Comparison of ENCODE assay signal across 8 mouse cellular contexts in the genomic region with DNA sequence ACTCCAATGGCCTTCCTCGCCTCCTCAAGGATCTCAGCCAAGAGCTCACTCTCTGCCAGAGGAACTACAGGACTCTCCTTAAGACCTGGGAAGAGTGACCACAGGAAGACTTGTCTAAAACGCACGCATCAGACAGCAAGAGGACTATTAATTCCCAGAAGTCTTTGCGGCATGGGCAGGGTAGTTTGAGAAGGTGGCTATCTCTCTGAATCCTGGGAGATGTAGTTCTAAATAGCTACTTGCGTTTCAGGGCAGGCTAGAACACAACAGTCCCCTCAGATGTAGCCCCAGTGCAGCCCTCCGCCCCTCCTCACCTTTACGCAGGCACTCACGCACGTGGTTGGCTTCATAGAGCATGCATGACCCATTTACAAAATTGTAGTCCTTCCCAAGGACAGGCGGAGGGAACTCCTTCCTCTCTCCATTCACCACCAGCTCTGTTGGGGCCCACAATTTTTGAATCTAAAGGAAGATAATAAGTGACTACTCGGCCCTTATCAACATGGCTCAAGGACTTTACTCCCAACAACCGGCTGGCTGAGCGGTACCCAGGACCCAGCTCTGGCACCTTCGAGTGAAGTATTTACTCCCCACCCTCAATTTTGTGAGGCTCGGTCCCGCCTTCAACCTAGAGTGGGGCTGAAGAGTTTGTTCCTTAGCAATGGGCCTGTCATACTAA. TPM values are rescaled to one million over a fixed set of nuclear protein-coding genes. Genes with fewer than 3 reads are reported as not detected.
DNase-seq lines count a peak whose midpoint lies in the region; ATAC-seq lines count a peak whose summit lies in the region.

No protein-coding gene starts in this region.

- no peaks in the 10 kb centered on the region for H3K9me3 ChIP-seq in intestine, embryonic 16.5 days (ENCODE audit: control insufficient read depth, low read length)
- no peaks in the 10 kb centered on the region for H3K9me3 ChIP-seq in lung, embryonic 16.5 days (ENCODE audit: control insufficient read depth, low read length)

- peak overlapping the region; percentile 76 for H3K27ac ChIP-seq in intestine, embryonic 16.5 days (ENCODE audit: low read length)
- H3K27ac ChIP-seq in lung, embryonic 16.5 days (ENCODE audit: low read length) = no peak overlapping the region

- peak; percentile 91 for DNase-seq in heart, adult 11 months
- no peak for DNase-seq in heart, adult 9 months (ENCODE audit: low spot score in 2 of 2)
- peak; percentile 83 for DNase-seq in R1 (ENCODE audit: low read depth, low spot score)
- no peak for DNase-seq in c-Kit-positive CD71-positive TER-119-positive erythroid progenitor cells, embryonic 14.5 days (ENCODE audit: low spot score)
- no peak for DNase-seq in right cerebral cortex, postnatal 25 days

- no peaks in the 10 kb centered on the region for H3K4me1 ChIP-seq in intestine, embryonic 16.5 days (ENCODE audit: control insufficient read depth, insufficient read depth, low read length)
- peaks cover 3% of the 10 kb centered on the region; the same call in 1 of the 2 replicates for H3K4me1 ChIP-seq in lung, embryonic 16.5 days (replicated peaks; ENCODE audit: control insufficient read depth, insufficient read depth, low read length)

- no peaks in the 10 kb centered on the region for H3K27me3 ChIP-seq in intestine, embryonic 16.5 days (replicated peaks; ENCODE audit: control insufficient read depth, insufficient read depth, low read length)
- H3K27me3 ChIP-seq in lung, embryonic 16.5 days (ENCODE audit: control insufficient read depth, insufficient read depth, low read depth, low read length) = no peaks in the 10 kb centered on the region

- WGBS in intestine, embryonic 16.5 days = 56% methylated on average over 16 of the region's 16 CpGs
- WGBS in lung, embryonic 16.5 days = 46% methylated on average over 16 of the region's 16 CpGs

- H3K9ac ChIP-seq in intestine, embryonic 16.5 days (ENCODE audit: low read depth, low read length) = peak overlapping the region; percentile 58
- peak overlapping the region; percentile 57 for H3K9ac ChIP-seq in lung, embryonic 16.5 days (ENCODE audit: low read length)

- H3K4me3 ChIP-seq in intestine, embryonic 16.5 days (ENCODE audit: low read length) = peak overlapping the region; percentile 30
- H3K4me3 ChIP-seq in lung, embryonic 16.5 days (ENCODE audit: low read length) = peak overlapping the region; percentile 34

- H3K36me3 ChIP-seq in intestine, embryonic 16.5 days (ENCODE audit: control insufficient read depth, insufficient read depth, low read length) = no peaks in the 10 kb centered on the region
- no peaks in the 10 kb centered on the region for H3K36me3 ChIP-seq in lung, embryonic 16.5 days (ENCODE audit: control insufficient read depth, insufficient read depth, low read length)

- ATAC-seq in intestine, embryonic 16.5 days = peak; percentile 79
- peak; percentile 35 for ATAC-seq in lung, embryonic 16.5 days (ENCODE audit: low read depth)
- ATAC-seq in monocyte, adult 5-6 weeks (replicated peaks; ENCODE audit: insufficient number of reproducible peaks, low FRiP score, low TSS enrichment, poor library complexity, severe bottlenecking) = no peak

- peak overlapping the region; percentile 45 for H3K4me2 ChIP-seq in intestine, embryonic 16.5 days (ENCODE audit: low read depth, low read length)
- H3K4me2 ChIP-seq in lung, embryonic 16.5 days (ENCODE audit: low read depth, low read length) = peak overlapping the region; percentile 47

RNA-seq across cellular contexts. Expression of a gene that starts 6.2 kb away (rescaled TPM):
- 0.78 and 0.93 TPM in 2 replicates for polyA plus RNA-seq in intestine, embryonic 16.5 days (2015; fragmentation: Nextera tagmentation; extraction: Ambion mirVana)
- 0.39 and 0.57 TPM in 2 replicates for polyA plus RNA-seq in lung, embryonic 16.5 days (2015; fragmentation: Nextera tagmentation; extraction: Ambion mirVana)
- total RNA-seq in monocyte, adult 5-6 weeks (2017) = 3.2 TPM in 1 of 3 replicates, not detected in the others

RNA-seq across cellular contexts. Expression of a gene that starts 8.7 kb away (rescaled TPM):
- polyA plus RNA-seq in intestine, embryonic 16.5 days (2015; fragmentation: Nextera tagmentation; extraction: Ambion mirVana) = 178 and 185 TPM in 2 replicates
- polyA plus RNA-seq in lung, embryonic 16.5 days (2015; fragmentation: Nextera tagmentation; extraction: Ambion mirVana) = 135 and 136 TPM in 2 replicates
- 36.4 to 55.8 TPM (median 38.5 TPM) in 3 replicates for total RNA-seq in monocyte, adult 5-6 weeks (2017)

RNA-seq across cellular contexts. Expression of a gene that starts 11.2 kb away (rescaled TPM):
- polyA plus RNA-seq in intestine, embryonic 16.5 days (2015; fragmentation: Nextera tagmentation; extraction: Ambion mirVana) = not detected in 2 replicates
- polyA plus RNA-seq in lung, embryonic 16.5 days (2015; fragmentation: Nextera tagmentation; extraction: Ambion mirVana) = not detected in 2 replicates
- not detected in 3 replicates for total RNA-seq in monocyte, adult 5-6 weeks (2017)

RNA-seq across cellular contexts. Expression of a gene that starts 13.2 kb away (rescaled TPM):
- polyA plus RNA-seq in intestine, embryonic 16.5 days (2015; fragmentation: Nextera tagmentation; extraction: Ambion mirVana) = 1.9 and 2.2 TPM in 2 replicates
- 3.6 and 3.7 TPM in 2 replicates for polyA plus RNA-seq in lung, embryonic 16.5 days (2015; fragmentation: Nextera tagmentation; extraction: Ambion mirVana)
- total RNA-seq in monocyte, adult 5-6 weeks (2017) = 7.0 to 8.3 TPM (median 7.5 TPM) in 3 replicates

RNA-seq across cellular contexts. Expression of a gene that starts 15.7 kb away (rescaled TPM):
- polyA plus RNA-seq in intestine, embryonic 16.5 days (2015; fragmentation: Nextera tagmentation; extraction: Ambion mirVana) = 7,117 and 7,555 TPM in 2 replicates
- 4,912 and 5,024 TPM in 2 replicates for polyA plus RNA-seq in lung, embryonic 16.5 days (2015; fragmentation: Nextera tagmentation; extraction: Ambion mirVana)
- total RNA-seq in monocyte, adult 5-6 weeks (2017) = 1,006 to 1,190 TPM (median 1,165 TPM) in 3 replicates

Comparison
In these comparisons a context has a peak if more than half of its experiments do, and no peak if none do; other contexts are left out.
1. DNase-seq: peak in heart, adult 11 months (single experiment) and R1 (single experiment); none in heart, adult 9 months (0 of 2), c-Kit-positive CD71-positive TER-119-positive erythroid progenitor cells, embryonic 14.5 days (single experiment) and right cerebral cortex, postnatal 25 days (single experiment).